Mouse (Mus musculus) embryo, embryonic 9.5 days (tissue): ENCODE data around the gene Gpr183.

Source experiments
- DNase-seq: peaks from one replicate; pipeline ENCODE4 v3.0.0-alpha.2; 2017; ENCODE audit errors: extremely low spot score

The Gpr183 gene

GRCm38 (mm10) chr14:121903381-121903876 is 61.6 kb downstream of the Gpr183 start:
- no peak for DNase-seq
